Mouse (Mus musculus) MEL (cell line): ENCODE measurements around the gene Zc3h13.

Experiments used
- BHLHE40 ChIP-seq: IDR thresholded peaks from 2 replicates; pipeline ENCODE4 v1.6.1; 2012; ENCODE audit warnings: low read depth, mild to moderate bottlenecking, inconsistent platforms, low read length, improper control_type of control experiment, borderline replicate concordance
- CHD2 ChIP-seq: IDR thresholded peaks from 2 replicates; pipeline ENCODE4 v1.6.1; 2011; ENCODE audit warnings: low read length, improper control_type of control experiment
- CTCF ChIP-seq, 3 experiments: IDR thresholded peaks in 2 of 3; conservative IDR thresholded peaks in 1 of 3; 2 replicates each; pipeline ENCODE4 v1.5.1; 2011 to 2012; ENCODE audit warnings: low read length in 3 of 3, low read depth in 2 of 3, mild to moderate bottlenecking in 2 of 3, improper control_type of control experiment in 1 of 3, inconsistent platforms in 1 of 3, mixed read lengths in 1 of 3, moderate library complexity in 1 of 3; ENCODE audit not compliant: control insufficient read depth in 1 of 3, insufficient read depth in 1 of 3, poor library complexity in 1 of 3, severe bottlenecking in 1 of 3
- ELF1 ChIP-seq: IDR thresholded peaks from 2 replicates; pipeline ENCODE4 v1.6.1; 2014; ENCODE audit warnings: low read depth, mild to moderate bottlenecking, inconsistent platforms, low read length, improper control_type of control experiment, moderate library complexity
- EP300 ChIP-seq, 2 experiments: IDR thresholded peaks; 2 replicates each; pipeline ENCODE4 v1.6.1; 2011; ENCODE audit warnings: improper control_type of control experiment in 2 of 2, low read length in 2 of 2, low read depth in 1 of 2, mild to moderate bottlenecking in 1 of 2
- GABPA ChIP-seq: IDR thresholded peaks from 2 replicates; pipeline ENCODE4 v1.6.1; 2012; ENCODE audit warnings: low read depth, mild to moderate bottlenecking, inconsistent platforms, low read length, improper control_type of control experiment, moderate library complexity
- GATA1 ChIP-seq: IDR thresholded peaks from 2 replicates; pipeline ENCODE4 v1.6.1; 2011; ENCODE audit warnings: low read depth, low read length, improper control_type of control experiment
- HCFC1 ChIP-seq: IDR thresholded peaks from 2 replicates; pipeline ENCODE4 v1.6.1; 2012; ENCODE audit warnings: low read depth, mild to moderate bottlenecking, inconsistent platforms, low read length, improper control_type of control experiment, moderate library complexity
- MEF2A ChIP-seq: IDR thresholded peaks from 2 replicates; pipeline ENCODE4 v1.6.1; 2014; ENCODE audit warnings: low read depth, mild to moderate bottlenecking, inconsistent platforms, low read length, improper control_type of control experiment; ENCODE audit not compliant: poor library complexity, insufficient replicate concordance, severe bottlenecking; ENCODE audit errors: extremely low read depth
- POLR2A ChIP-seq, 2 experiments: IDR thresholded peaks; 2 replicates each; pipeline ENCODE4 v1.6.1; 2011 to 2012; ENCODE audit warnings: low read length in 2 of 2, mild to moderate bottlenecking in 2 of 2, control low read depth in 1 of 2, improper control_type of control experiment in 1 of 2, low read depth in 1 of 2, moderate library complexity in 1 of 2; ENCODE audit not compliant: control insufficient read depth in 1 of 2, insufficient read depth in 1 of 2, poor library complexity in 1 of 2
- POLR2AphosphoS5 ChIP-seq: IDR thresholded peaks from 2 replicates; pipeline ENCODE4 v1.6.1; 2012; ENCODE audit warnings: low read depth, borderline replicate concordance, mild to moderate bottlenecking, inconsistent platforms, low read length, moderate library complexity, mixed read lengths
- USF1 ChIP-seq: IDR thresholded peaks from 2 replicates; pipeline ENCODE4 v1.6.1; 2014; ENCODE audit warnings: low read depth, mild to moderate bottlenecking, inconsistent platforms, low read length, improper control_type of control experiment, moderate library complexity
- USF2 ChIP-seq, 2 experiments: IDR thresholded peaks; 2 replicates each; pipeline ENCODE4 v1.6.1; 2011 to 2012; ENCODE audit warnings: improper control_type of control experiment in 2 of 2, low read length in 2 of 2, borderline replicate concordance in 1 of 2, inconsistent platforms in 1 of 2, low read depth in 1 of 2, mild to moderate bottlenecking in 1 of 2; ENCODE audit not compliant: insufficient read depth in 1 of 2

- TF ChIP-seq HCFC1 (no peak), POLR2A (IDR thresholded peaks at IDR 0.05; ENCODE audit: control insufficient read depth in 1 of 2, insufficient read depth in 1 of 2, low read depth in 1 of 2, low read length in 2 of 2, poor library complexity in 1 of 2) (no peak), USF2 (IDR thresholded peaks at IDR 0.05; ENCODE audit: borderline replicate concordance in 1 of 2, insufficient read depth in 1 of 2, low read depth in 1 of 2, low read length in 2 of 2) (no peak), GATA1 (no peak), EP300 (IDR thresholded peaks at IDR 0.05; ENCODE audit: low read depth in 1 of 2, low read length in 2 of 2) (no peak), CTCF (IDR thresholded peaks at IDR 0.05 in 2 of 3, conservative IDR thresholded peaks at IDR 0.05 in 1 of 3; ENCODE audit: control insufficient read depth in 1 of 3, insufficient read depth in 1 of 3, low read depth in 2 of 3, low read length in 3 of 3, poor library complexity in 1 of 3, severe bottlenecking in 1 of 3) (no peak), CHD2 (no peak), MEF2A (no peak), POLR2AphosphoS5 (no peak), BHLHE40 (no peak), USF1 (no peak), GABPA (no peak), ELF1 (no peak)
Observed at GRCm38 (mm10) chr14:75307855-75308254, 23.7 kb downstream of the Zc3h13 start.
